Mouse (Mus musculus): Measurements from ENCODE around the gene Dgcr2. TPM values are rescaled to one million over a fixed set of nuclear protein-coding genes. Genes with fewer than 3 reads are reported as not detected.

Dgcr2 gene
- polyA plus RNA-seq, 1 experiment from 2014 or later: 72.9 TPM

GRCm38 (mm10) chr16:17921325-17922162 lies 23.2 kb upstream of the Dgcr2 start:
- H3K27me3 ChIP-seq (ENCODE audit: control insufficient read depth, insufficient read depth, low read length): peaks cover 12% of the 10 kb centered on the region
- H3K36me3 ChIP-seq (ENCODE audit: control insufficient read depth, insufficient read depth, low read length): no peaks in the 10 kb centered on the region
- peak overlapping the region; percentile 83 for H3K4me3 ChIP-seq (ENCODE audit: low read depth, low read length)
- peak overlapping the region; percentile 63 for H3K27ac ChIP-seq (ENCODE audit: low read depth, low read length)
- peak overlapping the region; percentile 93 for H3K9ac ChIP-seq (ENCODE audit: low read depth, low read length)
- WGBS: 4% methylated on average over 47 of the region's 47 CpGs
- H3K4me1 ChIP-seq (replicated peaks; ENCODE audit: control insufficient read depth, insufficient read depth, low read length): peaks cover 8% of the 10 kb centered on the region; the same call in 1 of the 2 replicates
- ATAC-seq (ENCODE audit: low FRiP score) (peak; percentile 93), DNase-seq (ENCODE audit: low spot score) (peak; percentile 98)
- H3K9me3 ChIP-seq (ENCODE audit: control insufficient read depth, low read length): no peaks in the 10 kb centered on the region
- peak overlapping the region; percentile 89 for H3K4me2 ChIP-seq (replicated peaks; ENCODE audit: low read depth, low read length)

GRCm38 (mm10) chr16:17920586-17920985 lies 22.2 kb upstream of the Dgcr2 start:
- Histone ChIP-seq H3K4me3 (ENCODE audit: low read depth, low read length) (no peak overlapping the region), H3K4me2 (replicated peaks; ENCODE audit: low read depth, low read length) (no peak overlapping the region), H3K9ac (ENCODE audit: low read depth, low read length) (peak overlapping the region; percentile 21), H3K4me1 (replicated peaks; ENCODE audit: control insufficient read depth, insufficient read depth, low read length) (peaks cover 8% of the 10 kb centered on the region; the same call in 1 of the 2 replicates), H3K9me3 (ENCODE audit: control insufficient read depth, low read length) (no peaks in the 10 kb centered on the region), H3K27ac (ENCODE audit: low read depth, low read length) (no peak overlapping the region), H3K27me3 (ENCODE audit: control insufficient read depth, insufficient read depth, low read length) (peaks cover 21% of the 10 kb centered on the region), H3K36me3 (ENCODE audit: control insufficient read depth, insufficient read depth, low read length) (no peaks in the 10 kb centered on the region)
- 16% methylated on average over 20 of the region's 20 CpGs for WGBS
- ATAC-seq (ENCODE audit: low FRiP score): no peak
- peak; percentile 36 for DNase-seq (ENCODE audit: low spot score)

GRCm38 (mm10) chr16:17914307-17915249 lies 16.2 kb upstream of the Dgcr2 start, which contains the start of gene Gsc2:
Gene Gsc2, minus strand, starts transcription at chr16:17915059.
- no peak; the same call in 1 of the 2 replicates for ATAC-seq (ENCODE audit: low FRiP score)

GRCm38 (mm10) chr16:17911052-17911595 lies 12.8 kb upstream of the Dgcr2 start, which contains the start of gene Ess2:
Gene Ess2, minus strand, starts transcription at chr16:17911348.
- ATAC-seq (ENCODE audit: low FRiP score) (peak; percentile 95), DNase-seq (ENCODE audit: low spot score) (peak; percentile 95)
- Histone ChIP-seq H3K4me3 (ENCODE audit: low read depth, low read length) (peak within 1 kb of the TSS; percentile 72), H3K27ac (ENCODE audit: low read depth, low read length) (peak within 1 kb of the TSS; percentile 54; the same call in 1 of the 2 replicates), H3K4me2 (replicated peaks; ENCODE audit: low read depth, low read length) (peak within 1 kb of the TSS; percentile 84), H3K4me1 (replicated peaks; ENCODE audit: control insufficient read depth, insufficient read depth, low read length) (peaks cover 6% of the 10 kb centered on the region; the same call in 1 of the 2 replicates), H3K36me3 (ENCODE audit: control insufficient read depth, insufficient read depth, low read length) (peaks cover 14% of the 10 kb centered on the region), H3K9me3 (ENCODE audit: control insufficient read depth, low read length) (no peaks in the 10 kb centered on the region), H3K27me3 (ENCODE audit: control insufficient read depth, insufficient read depth, low read length) (peaks cover 43% of the 10 kb centered on the region), H3K9ac (ENCODE audit: low read depth, low read length) (peak within 1 kb of the TSS; percentile 86)
- WGBS: under 1% methylated on average over 35 of the region's 35 CpGs

More at GRCm38 (mm10) chr16:17914307-17915249, 16.2 kb upstream of the Dgcr2 start, which contains the start of gene Gsc2:
- H3K27me3 ChIP-seq (ENCODE audit: control insufficient read depth, insufficient read depth, low read length): peaks cover 55% of the 10 kb centered on the region
- DNase-seq (ENCODE audit: low spot score): peak; percentile 57
- H3K4me3 ChIP-seq (ENCODE audit: low read depth, low read length): peak within 1 kb of the TSS; percentile 27
- H3K4me2 ChIP-seq (replicated peaks; ENCODE audit: low read depth, low read length): peak within 1 kb of the TSS; percentile 54
- WGBS: under 1% methylated on average over 102 of the region's 106 CpGs
- no peaks in the 10 kb centered on the region for H3K9me3 ChIP-seq (ENCODE audit: control insufficient read depth, low read length)
- peaks cover 6% of the 10 kb centered on the region; the same call in 1 of the 2 replicates for H3K4me1 ChIP-seq (replicated peaks; ENCODE audit: control insufficient read depth, insufficient read depth, low read length)
- H3K9ac ChIP-seq (ENCODE audit: low read depth, low read length): 0 out of 2 replicates have a peak within 1 kb of the TSS, but pooled peaks have one; percentile 27
- no peaks in the 10 kb centered on the region for H3K36me3 ChIP-seq (ENCODE audit: control insufficient read depth, insufficient read depth, low read length)
- no peak within 1 kb of the TSS for H3K27ac ChIP-seq (ENCODE audit: low read depth, low read length)

GRCm38 (mm10) chr16:17896091-17896490 lies 2.3 kb downstream of the Dgcr2 start:
- ATAC-seq (ENCODE audit: low FRiP score) (no peak), DNase-seq (ENCODE audit: low spot score) (no peak)
- Histone ChIP-seq H3K36me3 (ENCODE audit: control insufficient read depth, insufficient read depth, low read length) (0 out of 2 replicates have a peak, but pooled peaks cover 5% of the 10 kb centered on the region), H3K9ac (ENCODE audit: low read depth, low read length) (no peak overlapping the region), H3K9me3 (ENCODE audit: control insufficient read depth, low read length) (no peaks in the 10 kb centered on the region), H3K4me2 (replicated peaks; ENCODE audit: low read depth, low read length) (no peak overlapping the region), H3K27ac (ENCODE audit: low read depth, low read length) (no peak overlapping the region), H3K4me1 (replicated peaks; ENCODE audit: control insufficient read depth, insufficient read depth, low read length) (peaks cover 3% of the 10 kb centered on the region; the same call in 1 of the 2 replicates), H3K27me3 (ENCODE audit: control insufficient read depth, insufficient read depth, low read length) (no peaks in the 10 kb centered on the region), H3K4me3 (ENCODE audit: low read depth, low read length) (no peak overlapping the region)

- WGBS: 94% methylated on average over 2 of the region's 2 CpGs
- DNase-seq (ENCODE audit: low spot score): no peak
Measured at GRCm38 (mm10) chr16:17893923-17894322, 4.4 kb downstream of the Dgcr2 start, which contains the start of gene Tssk1. Gene Tssk1, plus strand, starts transcription at chr16:17894223.

GRCm38 (mm10) chr16:17892606-17893005 lies 5.8 kb downstream of the Dgcr2 start:
- Histone ChIP-seq H3K4me2 (replicated peaks; ENCODE audit: low read depth, low read length) (no peak overlapping the region), H3K4me3 (ENCODE audit: low read depth, low read length) (no peak overlapping the region), H3K4me1 (replicated peaks; ENCODE audit: control insufficient read depth, insufficient read depth, low read length) (peaks cover 14% of the 10 kb centered on the region; the same call in 1 of the 2 replicates), H3K27me3 (ENCODE audit: control insufficient read depth, insufficient read depth, low read length) (no peaks in the 10 kb centered on the region), H3K9me3 (ENCODE audit: control insufficient read depth, low read length) (no peaks in the 10 kb centered on the region), H3K36me3 (ENCODE audit: control insufficient read depth, insufficient read depth, low read length) (no peaks in the 10 kb centered on the region), H3K9ac (ENCODE audit: low read depth, low read length) (no peak overlapping the region), H3K27ac (ENCODE audit: low read depth, low read length) (no peak overlapping the region)
- WGBS: 83% methylated on average over 3 of the region's 3 CpGs
- ATAC-seq (ENCODE audit: low FRiP score) (no peak), DNase-seq (ENCODE audit: low spot score) (no peak)

More at GRCm38 (mm10) chr16:17893923-17894322, 4.4 kb downstream of the Dgcr2 start, which contains the start of gene Tssk1:
- H3K4me3 ChIP-seq (ENCODE audit: low read depth, low read length): no peak within 1 kb of the TSS
- no peak within 1 kb of the TSS for H3K4me2 ChIP-seq (replicated peaks; ENCODE audit: low read depth, low read length)
- 0 out of 2 replicates have a peak, but pooled peaks cover 2% of the 10 kb centered on the region for H3K36me3 ChIP-seq (ENCODE audit: control insufficient read depth, insufficient read depth, low read length)
- no peak within 1 kb of the TSS for H3K9ac ChIP-seq (ENCODE audit: low read depth, low read length)
- H3K27me3 ChIP-seq (ENCODE audit: control insufficient read depth, insufficient read depth, low read length): no peaks in the 10 kb centered on the region
- no peak within 1 kb of the TSS for H3K27ac ChIP-seq (ENCODE audit: low read depth, low read length)
- peaks cover 14% of the 10 kb centered on the region; the same call in 1 of the 2 replicates for H3K4me1 ChIP-seq (replicated peaks; ENCODE audit: control insufficient read depth, insufficient read depth, low read length)
- no peak for ATAC-seq (ENCODE audit: low FRiP score)
- no peaks in the 10 kb centered on the region for H3K9me3 ChIP-seq (ENCODE audit: control insufficient read depth, low read length)

GRCm38 (mm10) chr16:17891567-17891959 lies 6.8 kb downstream of the Dgcr2 start, which contains the start of gene Gm20518:
Gene Gm20518, minus strand, starts transcription at chr16:17891671.
- H3K4me3 ChIP-seq (ENCODE audit: low read depth, low read length): peak within 1 kb of the TSS; percentile 98
- peak within 1 kb of the TSS; percentile 91 for H3K27ac ChIP-seq (ENCODE audit: low read depth, low read length)
- H3K4me2 ChIP-seq (replicated peaks; ENCODE audit: low read depth, low read length): peak within 1 kb of the TSS; percentile 80
- under 1% methylated on average over 37 of the region's 38 CpGs for WGBS
- no peaks in the 10 kb centered on the region for H3K9me3 ChIP-seq (ENCODE audit: control insufficient read depth, low read length)
- ATAC-seq (ENCODE audit: low FRiP score) (peak; percentile 97), DNase-seq (ENCODE audit: low spot score) (peak; percentile 100)
- no peaks in the 10 kb centered on the region for H3K36me3 ChIP-seq (ENCODE audit: control insufficient read depth, insufficient read depth, low read length)
- peaks cover 14% of the 10 kb centered on the region; the same call in 1 of the 2 replicates for H3K4me1 ChIP-seq (replicated peaks; ENCODE audit: control insufficient read depth, insufficient read depth, low read length)
- peak within 1 kb of the TSS; percentile 99 for H3K9ac ChIP-seq (ENCODE audit: low read depth, low read length)
- no peaks in the 10 kb centered on the region for H3K27me3 ChIP-seq (ENCODE audit: control insufficient read depth, insufficient read depth, low read length)

All from hindbrain, embryonic 11.5 days (tissue).